Mouse (Mus musculus) heart, embryonic 11.5 days (tissue): ENCODE measurements around the gene Slit1. TPM values are rescaled to one million over a fixed set of nuclear protein-coding genes. Genes with fewer than 3 reads are reported as not detected.

ENCODE experiments used
- ATAC-seq: fragments of 200-750 bp; cut with Nextera tagmentation; replicated peaks from 2 replicates; pipeline ENCODE4 v1.8.0; 2017; ENCODE audit warnings: moderate library complexity; ENCODE audit not compliant: insufficient number of reproducible peaks, low FRiP score, low TSS enrichment
- H3K27ac ChIP-seq: fragments of 300-500 bp; sonication (generic); 2 replicates; pipeline ENCODE4 v1.5.1; 2014; ENCODE audit warnings: mild to moderate bottlenecking, low read depth, low read length
- H3K27me3 ChIP-seq: fragments of 300-500 bp; sonication (generic); 2 replicates; pipeline ENCODE4 v1.6.1; 2014; ENCODE audit warnings: mild to moderate bottlenecking, low read length, mixed read lengths; ENCODE audit not compliant: control insufficient read depth, insufficient read depth
- H3K36me3 ChIP-seq: fragments of 300-500 bp; sonication (generic); 2 replicates; pipeline ENCODE4 v1.6.1; 2014; ENCODE audit warnings: mild to moderate bottlenecking, low read length, moderate library complexity, mixed read lengths; ENCODE audit not compliant: control insufficient read depth, insufficient read depth
- H3K4me1 ChIP-seq: fragments of 300-500 bp; sonication (generic); 2 replicates; pipeline ENCODE4 v1.6.1; 2014; ENCODE audit warnings: low read length; ENCODE audit not compliant: control insufficient read depth, insufficient read depth
- H3K4me2 ChIP-seq: fragments of 300-500 bp; sonication (generic); 2 replicates; pipeline ENCODE4 v1.6.1; 2014; ENCODE audit warnings: mild to moderate bottlenecking, moderate library complexity
- H3K4me3 ChIP-seq: fragments of 300-500 bp; sonication (generic); 2 replicates; pipeline ENCODE4 v1.5.1; 2014; ENCODE audit warnings: low read depth, low read length
- H3K9ac ChIP-seq: fragments of 300-500 bp; sonication (generic); 2 replicates; pipeline ENCODE4 v1.6.1; 2014; ENCODE audit warnings: mild to moderate bottlenecking, low read depth, low read length, moderate library complexity
- H3K9me3 ChIP-seq: fragments of 300-500 bp; sonication (generic); replicated peaks from 2 replicates; pipeline ENCODE4 v1.6.1; 2016; ENCODE audit warnings: low read length; ENCODE audit not compliant: control insufficient read depth
- WGBS: fragments of 180-500 bp; shearing (Covaris S2); extraction: QIAGEN DNeasy Blood & Tissue Kit; methylation state at CpG from one replicate; pipeline ENCODE4 v1.1.7; 2014; ENCODE audit not compliant: insufficient replicate concordance; 5-methylcytosine and 5-hydroxymethylcytosine counted together
- polyA plus RNA-seq: library from polyadenylated mRNA; unstranded; fragments of >200 nt; fragmentation: Nextera tagmentation; extraction: Ambion mirVana; gene quantifications from 2 replicates; pipeline ENCODE4 v1.2.1, GENCODE M21; 2014

Slit1 gene
- polyA plus RNA-seq, 1 experiment from 2014 or later = 0.11 TPM

DNA sequence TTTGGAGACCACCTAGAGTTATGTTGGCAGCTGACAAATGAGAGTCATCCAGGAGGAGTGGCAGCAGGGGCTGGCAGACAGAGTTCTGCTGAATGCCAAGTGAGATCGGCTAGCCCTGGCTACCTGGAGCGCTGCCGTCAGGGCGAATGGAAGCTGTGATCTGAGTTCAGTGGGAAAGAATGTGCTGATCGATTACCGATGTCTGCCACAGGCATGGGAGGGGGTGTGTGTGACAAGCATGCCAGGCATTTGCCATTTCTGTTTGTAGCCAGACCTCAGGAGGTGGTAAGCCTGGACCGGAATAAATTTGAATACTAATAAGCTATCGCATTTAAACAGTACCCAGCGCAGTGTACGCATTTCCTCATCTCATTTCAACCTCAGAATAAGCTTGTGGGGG, 91.5 kb downstream of the Slit1 start:
- Histone ChIP-seq H3K4me3 (no peak overlapping the region), H3K36me3 (no peaks in the 10 kb centered on the region), H3K27ac (no peak overlapping the region), H3K27me3 (peaks cover 40% of the 10 kb centered on the region), H3K9me3 (no peaks in the 10 kb centered on the region), H3K4me1 (no peaks in the 10 kb centered on the region), H3K4me2 (no peak overlapping the region), H3K9ac (no peak overlapping the region)
- no peak for ATAC-seq
- WGBS = 37% methylated on average over 10 of the region's 10 CpGs

DNA sequence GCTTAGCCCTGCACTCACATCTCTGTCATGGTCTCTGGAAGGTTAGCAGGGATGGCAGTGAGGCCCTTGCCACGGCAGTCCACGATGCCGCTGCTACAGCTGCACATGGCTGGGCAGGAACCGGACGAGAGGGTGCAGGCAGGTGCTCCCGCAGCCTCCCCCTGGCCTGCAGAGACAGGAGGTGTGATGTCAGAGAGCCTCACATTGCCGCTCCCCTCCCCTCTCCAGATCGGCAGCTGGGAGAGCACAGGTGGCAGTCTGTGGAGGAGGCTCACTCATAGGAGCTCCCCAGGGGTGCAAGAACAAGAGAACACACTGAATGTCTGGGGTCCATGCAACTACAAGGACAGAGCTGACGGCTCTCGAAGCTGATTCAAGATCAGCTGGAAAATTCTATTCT, 94.1 kb downstream of the Slit1 start:
- Histone ChIP-seq H3K4me3 (no peak overlapping the region), H3K36me3 (no peaks in the 10 kb centered on the region), H3K27ac (no peak overlapping the region), H3K9ac (no peak overlapping the region), H3K4me2 (no peak overlapping the region), H3K27me3 (peaks cover 30% of the 10 kb centered on the region), H3K4me1 (no peaks in the 10 kb centered on the region), H3K9me3 (no peaks in the 10 kb centered on the region)
- 44% methylated on average over 9 of the region's 10 CpGs for WGBS
- ATAC-seq = no peak

DNA sequence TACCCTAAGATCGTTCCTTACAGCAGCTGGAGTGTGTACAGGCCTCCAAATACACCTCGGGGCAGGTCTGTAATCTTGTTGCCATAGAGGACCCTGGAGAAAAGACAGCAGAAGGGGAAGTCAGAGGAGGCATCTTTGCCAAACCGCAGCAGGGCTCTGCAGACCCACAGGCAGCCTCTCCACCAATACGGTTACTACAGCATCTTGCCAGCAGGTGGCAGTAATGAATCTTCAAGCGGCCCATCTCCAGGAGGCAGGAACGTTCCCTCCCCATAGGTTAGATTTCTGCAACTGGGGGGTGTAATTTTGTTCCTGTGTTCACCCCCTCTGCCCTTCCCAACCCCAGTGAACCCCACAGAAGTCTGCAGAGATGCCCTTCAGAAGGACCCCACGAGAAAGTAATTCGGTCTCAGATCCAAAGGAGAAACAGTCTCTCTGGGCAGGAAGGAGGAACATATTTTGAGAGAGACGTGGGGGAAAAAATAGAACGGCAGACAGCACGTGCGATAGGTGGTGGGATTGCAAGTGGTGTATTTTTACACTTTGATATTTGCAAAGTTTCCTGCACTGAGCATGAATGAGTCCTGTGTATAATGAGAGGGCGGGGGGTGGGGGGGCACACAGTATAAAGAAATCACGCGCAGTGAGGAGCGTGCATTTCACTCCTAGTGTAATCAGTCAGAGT, 96.4 kb downstream of the Slit1 start:
- Histone ChIP-seq H3K4me3 (no peak overlapping the region), H3K9ac (no peak overlapping the region), H3K9me3 (no peaks in the 10 kb centered on the region), H3K4me2 (peak overlapping the region; percentile 25), H3K36me3 (no peaks in the 10 kb centered on the region), H3K27me3 (peaks cover 23% of the 10 kb centered on the region), H3K27ac (no peak overlapping the region), H3K4me1 (no peaks in the 10 kb centered on the region)
- WGBS = 32% methylated on average over 16 of the region's 16 CpGs
- no peak for ATAC-seq

DNA sequence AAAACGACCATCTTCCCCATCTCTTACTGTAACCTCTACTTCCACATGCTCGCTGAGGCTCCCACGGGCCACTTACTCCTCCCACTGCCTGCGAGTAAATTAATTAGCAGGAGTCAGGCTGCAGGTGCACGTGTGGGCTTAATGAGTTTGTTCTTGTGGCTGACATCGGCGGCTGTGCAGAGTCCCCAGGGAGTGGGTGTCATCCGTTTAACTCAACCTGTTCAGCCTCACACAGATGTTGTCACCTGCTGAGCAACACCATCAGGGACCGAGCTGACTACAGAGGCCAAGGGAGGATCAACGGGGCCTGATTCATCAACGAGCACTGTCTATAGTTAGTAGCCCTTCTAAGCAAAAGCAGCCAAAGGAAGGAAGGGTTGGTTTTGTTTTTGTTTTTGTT, 100.5 kb downstream of the Slit1 start:
- Histone ChIP-seq H3K4me1 (no peaks in the 10 kb centered on the region), H3K27me3 (no peaks in the 10 kb centered on the region), H3K4me3 (no peak overlapping the region), H3K9me3 (no peaks in the 10 kb centered on the region), H3K27ac (no peak overlapping the region), H3K36me3 (no peaks in the 10 kb centered on the region), H3K9ac (no peak overlapping the region), H3K4me2 (no peak overlapping the region)
- no peak for ATAC-seq
- WGBS = 65% methylated on average over 11 of the region's 11 CpGs

DNA sequence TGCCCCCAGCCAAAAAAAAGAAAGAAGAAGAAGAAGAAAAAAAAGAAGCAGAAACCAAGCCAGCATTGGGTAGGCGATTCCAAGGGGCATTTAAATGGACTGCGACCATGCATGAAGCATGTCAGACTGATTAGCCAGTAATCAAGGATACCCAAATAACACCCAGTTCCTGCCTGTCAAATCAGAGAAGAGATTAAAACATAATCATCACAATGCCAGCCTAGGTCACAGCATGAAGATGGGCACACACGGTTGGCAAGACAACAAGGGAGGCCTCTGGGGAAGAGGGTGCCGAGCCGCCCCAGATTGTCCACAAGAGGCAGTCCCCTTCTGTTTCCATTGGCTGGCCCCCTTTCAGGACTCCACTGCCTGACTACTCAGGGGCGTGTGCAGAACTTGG, 108.5 kb downstream of the Slit1 start:
- Histone ChIP-seq H3K4me2 (no peak overlapping the region), H3K27me3 (no peaks in the 10 kb centered on the region), H3K4me3 (no peak overlapping the region), H3K4me1 (no peaks in the 10 kb centered on the region), H3K36me3 (no peaks in the 10 kb centered on the region), H3K9ac (no peak overlapping the region), H3K27ac (no peak overlapping the region), H3K9me3 (no peaks in the 10 kb centered on the region)
- ATAC-seq = no peak
- 74% methylated on average over 6 of the region's 6 CpGs for WGBS

DNA sequence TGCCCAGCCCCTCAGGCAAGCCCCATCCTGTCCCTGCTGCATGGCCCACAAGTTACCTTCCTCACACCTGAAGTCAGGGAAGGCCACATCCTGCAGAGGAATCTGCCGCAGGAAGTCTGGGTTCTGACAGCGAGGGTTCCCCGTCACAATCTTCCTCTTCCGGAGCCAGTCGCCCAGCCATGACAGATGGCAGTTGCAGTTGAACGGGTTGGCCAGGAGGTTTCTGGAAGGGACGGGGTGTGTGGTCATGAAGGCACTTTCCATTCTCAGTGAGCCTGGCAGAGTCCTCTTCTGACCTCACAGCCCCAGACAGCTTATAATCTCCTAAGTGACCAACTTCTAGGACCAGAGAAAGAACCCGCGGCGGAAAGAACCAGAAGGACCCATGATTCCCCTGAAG, 109.4 kb downstream of the Slit1 start:
- Histone ChIP-seq H3K36me3 (no peaks in the 10 kb centered on the region), H3K9ac (no peak overlapping the region), H3K4me3 (no peak overlapping the region), H3K9me3 (no peaks in the 10 kb centered on the region), H3K27ac (no peak overlapping the region), H3K4me1 (no peaks in the 10 kb centered on the region), H3K27me3 (no peaks in the 10 kb centered on the region), H3K4me2 (no peak overlapping the region)
- no peak for ATAC-seq
- 81% methylated on average over 10 of the region's 10 CpGs for WGBS

DNA sequence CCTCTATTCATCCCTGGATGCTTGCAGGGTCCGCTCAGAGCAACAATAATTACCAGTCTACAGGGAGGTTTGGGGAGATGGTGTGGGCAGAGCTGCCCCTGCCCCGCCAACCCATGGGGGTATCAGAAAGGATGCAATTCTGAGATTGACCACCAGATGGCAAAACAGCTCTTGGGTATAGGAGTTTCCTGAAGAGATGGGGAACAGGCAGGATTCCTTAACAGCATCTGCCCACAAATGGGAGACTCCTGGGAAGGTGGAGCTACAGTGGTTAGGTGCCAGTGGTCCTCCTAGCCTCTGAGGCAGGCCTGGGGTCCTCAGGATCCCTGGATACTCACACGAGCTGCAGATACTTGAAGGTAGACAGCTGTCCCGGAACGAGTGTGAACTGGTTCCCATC, 113.9 kb downstream of the Slit1 start:
- no peak overlapping the region for H3K27ac ChIP-seq
- no peaks in the 10 kb centered on the region; the same call in 1 of the 2 replicates for H3K9me3 ChIP-seq
- ATAC-seq = no peak
- 41% methylated on average over 5 of the region's 5 CpGs for WGBS
- no peak overlapping the region for H3K4me3 ChIP-seq
- H3K4me2 ChIP-seq = no peak overlapping the region
- no peaks in the 10 kb centered on the region for H3K36me3 ChIP-seq
- no peaks in the 10 kb centered on the region for H3K4me1 ChIP-seq
- no peaks in the 10 kb centered on the region for H3K27me3 ChIP-seq
- H3K9ac ChIP-seq = no peak overlapping the region

DNA sequence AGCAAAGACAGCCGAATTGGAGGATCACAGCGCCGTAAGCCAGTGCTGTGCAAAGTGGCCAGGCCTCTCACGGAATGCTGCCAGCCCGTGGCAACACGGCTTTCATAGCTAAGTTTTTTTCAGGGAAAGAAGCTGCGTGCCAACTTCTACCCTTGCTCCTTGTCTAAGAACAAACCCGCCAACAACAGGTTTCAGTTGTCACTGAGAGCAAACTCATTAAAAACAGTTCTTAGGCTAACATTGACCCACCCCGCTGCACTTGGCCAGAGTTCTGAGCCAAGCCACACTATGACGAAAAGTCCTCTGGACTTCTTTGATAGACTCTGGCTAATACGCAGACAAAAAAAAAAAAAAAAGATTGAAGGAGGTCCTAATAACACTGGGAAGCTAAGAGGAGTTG, 114.5 kb downstream of the Slit1 start:
- Histone ChIP-seq H3K4me1 (no peaks in the 10 kb centered on the region), H3K4me2 (no peak overlapping the region), H3K36me3 (no peaks in the 10 kb centered on the region), H3K9me3 (no peaks in the 10 kb centered on the region; the same call in 1 of the 2 replicates), H3K4me3 (no peak overlapping the region), H3K27me3 (no peaks in the 10 kb centered on the region), H3K27ac (no peak overlapping the region), H3K9ac (no peak overlapping the region)
- no peak for ATAC-seq
- WGBS = 87% methylated on average over 11 of the region's 11 CpGs

DNA sequence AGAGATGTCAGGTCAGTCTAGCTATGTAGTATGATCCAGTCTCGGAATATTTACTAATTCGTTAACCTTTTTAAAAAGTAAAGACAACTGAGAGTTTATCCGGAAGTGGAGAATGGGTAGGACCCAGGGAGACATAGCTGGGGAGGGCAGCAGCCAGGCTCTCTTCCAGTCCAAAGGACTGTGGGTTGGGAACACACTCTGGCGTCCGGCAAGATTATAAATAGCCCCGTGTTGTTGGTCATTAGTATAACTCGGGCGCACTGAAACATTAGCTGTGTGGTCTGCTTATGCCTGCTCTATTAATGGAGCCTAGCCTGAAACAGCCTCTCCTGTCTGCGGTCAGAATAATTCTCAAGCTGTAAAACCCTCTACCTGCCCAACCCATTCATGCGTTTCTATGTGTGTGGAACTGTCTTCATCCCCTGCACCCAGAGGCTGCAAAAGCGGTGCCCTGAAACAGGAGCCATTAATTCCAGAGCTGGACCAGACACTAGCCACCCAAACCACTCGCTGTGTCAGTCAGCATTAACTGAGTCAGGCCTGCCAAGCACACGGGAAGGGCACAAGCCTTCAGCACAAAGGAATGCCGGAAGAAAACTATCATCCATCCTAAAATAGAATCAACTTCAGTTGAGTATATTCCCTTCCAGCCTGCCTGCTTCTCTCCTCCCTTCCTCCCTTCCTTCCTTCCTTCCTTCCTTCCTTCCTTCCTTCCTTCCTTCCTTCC, 122.9 kb downstream of the Slit1 start:
- no peak for ATAC-seq
- no peak overlapping the region for H3K4me3 ChIP-seq
- H3K27ac ChIP-seq = no peak overlapping the region
- H3K9ac ChIP-seq = no peak overlapping the region
- peaks cover 14% of the 10 kb centered on the region for H3K4me1 ChIP-seq
- no peaks in the 10 kb centered on the region for H3K27me3 ChIP-seq
- no peak overlapping the region for H3K4me2 ChIP-seq
- WGBS = 59% methylated on average over 14 of the region's 14 CpGs
- no peaks in the 10 kb centered on the region; the same call in 1 of the 2 replicates for H3K9me3 ChIP-seq
- H3K36me3 ChIP-seq = no peaks in the 10 kb centered on the region
